Mouse (Mus musculus) forebrain, embryonic 12.5 days (tissue): ENCODE measurements around the gene Mroh2a. TPM values are rescaled to one million over a fixed set of nuclear protein-coding genes. Genes with fewer than 3 reads are reported as not detected.

Experiments used
- ATAC-seq: fragments of 200-750 bp; cut with Nextera tagmentation; 2 replicates; pipeline ENCODE4 v1.8.0; 2017; ENCODE audit warnings: moderate TSS enrichment; ENCODE audit not compliant: low FRiP score
- H3K27ac ChIP-seq: fragments of 300-500 bp; sonication (generic); 2 replicates; pipeline ENCODE4 v1.5.1; 2016; ENCODE audit warnings: mild to moderate bottlenecking
- H3K27me3 ChIP-seq: fragments of 300-500 bp; sonication (generic); 2 replicates; pipeline ENCODE4 v1.6.1; 2016; ENCODE audit warnings: mild to moderate bottlenecking
- H3K36me3 ChIP-seq: fragments of 300-500 bp; sonication (generic); replicated peaks from 2 replicates; pipeline ENCODE4 v1.6.1; 2016; ENCODE audit warnings: mild to moderate bottlenecking
- H3K4me1 ChIP-seq: fragments of 300-500 bp; sonication (generic); 2 replicates; pipeline ENCODE4 v1.6.1; 2016
- H3K4me2 ChIP-seq: fragments of 300-500 bp; sonication (generic); 2 replicates; pipeline ENCODE4 v1.6.1; 2016; ENCODE audit warnings: mild to moderate bottlenecking, moderate library complexity
- H3K4me3 ChIP-seq: fragments of 300-500 bp; sonication (generic); replicated peaks from 2 replicates; pipeline ENCODE4 v1.5.1; 2016; ENCODE audit warnings: mild to moderate bottlenecking
- H3K9ac ChIP-seq: fragments of 300-500 bp; sonication (generic); 2 replicates; pipeline ENCODE4 v1.6.1; 2016; ENCODE audit warnings: mild to moderate bottlenecking
- H3K9me3 ChIP-seq: fragments of 300-500 bp; sonication (generic); 2 replicates; pipeline ENCODE4 v1.6.1; 2016
- WGBS: fragments of 180-500 bp; shearing (Covaris S2); methylation state at CpG from one replicate; pipeline ENCODE4 v1.1.7; 2016; 5-methylcytosine and 5-hydroxymethylcytosine counted together
- polyA plus RNA-seq: library from polyadenylated mRNA; unstranded; fragments of >200 nt; fragmentation: Nextera tagmentation; extraction: Ambion mirVana; gene quantifications from 2 replicates; pipeline ENCODE4 v1.2.1, GENCODE M21; 2016

Mroh2a gene
- polyA plus RNA-seq, 1 experiment from 2014 or later: 1.4 TPM

DNA sequence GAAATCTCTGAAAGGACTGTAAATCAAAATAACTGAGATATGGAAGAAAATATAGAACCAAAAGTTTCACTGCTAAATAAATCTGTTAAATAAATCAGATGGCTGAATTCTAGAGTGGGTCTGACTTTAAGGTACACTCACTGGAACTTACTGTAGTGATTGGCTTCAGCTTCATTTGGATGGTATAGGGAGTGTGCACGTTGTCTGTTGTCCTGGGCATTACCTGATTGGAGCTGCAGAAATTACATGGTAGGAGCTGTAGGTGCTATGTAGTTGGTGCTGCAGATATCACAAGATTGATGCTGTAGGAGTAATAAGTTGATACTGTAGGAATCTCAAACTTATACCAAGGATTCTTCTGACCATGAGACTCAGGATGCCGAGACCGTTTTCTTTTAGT is 83.6 kb downstream of the Mroh2a start:
- H3K27ac ChIP-seq: no peak overlapping the region
- H3K27me3 ChIP-seq: no peaks in the 10 kb centered on the region
- no peaks in the 10 kb centered on the region for H3K4me1 ChIP-seq
- H3K4me3 ChIP-seq: no peak overlapping the region
- no peak overlapping the region for H3K9ac ChIP-seq
- H3K36me3 ChIP-seq: no peaks in the 10 kb centered on the region
- H3K4me2 ChIP-seq: no peak overlapping the region
- peaks cover 52% of the 10 kb centered on the region for H3K9me3 ChIP-seq
- 71% methylated on average over 3 of the region's 3 CpGs for WGBS
- peak; percentile 37; the same call in 1 of the 2 replicates for ATAC-seq

Other genes with a start within 250 kb of the Mroh2a start
- 39.8 and 40.1 TPM in 2 replicates for gene Usp40, start 218.4 kb upstream of the Mroh2a start, polyA plus RNA-seq
- gene Ugt1a10, start 171.6 kb upstream of the Mroh2a start, polyA plus RNA-seq: not detected in 2 replicates
- gene Ugt1a9, start 156.2 kb upstream of the Mroh2a start, polyA plus RNA-seq: not detected in 2 replicates
- gene Ugt1a8, start 139.2 kb upstream of the Mroh2a start, polyA plus RNA-seq: not detected in 2 replicates
- 0.55 and 0.70 TPM in 2 replicates for gene Ugt1a7c, start 131.9 kb upstream of the Mroh2a start, polyA plus RNA-seq
- gene Ugt1a6b, start 123.7 kb upstream of the Mroh2a start, polyA plus RNA-seq: 0.19 TPM in 1 of 2 replicates, not detected in the other
- 0.44 and 0.93 TPM in 2 replicates for gene Ugt1a6a, start 92.2 kb upstream of the Mroh2a start, polyA plus RNA-seq
- not detected in 2 replicates for gene Ugt1a5, start 61.0 kb upstream of the Mroh2a start, polyA plus RNA-seq
- gene Ugt1a2, start 26.4 kb upstream of the Mroh2a start, polyA plus RNA-seq: not detected in 2 replicates
- gene Dnajb3, start 21.2 kb upstream of the Mroh2a start, polyA plus RNA-seq: 12.6 and 14.4 TPM in 2 replicates
- gene Ugt1a1, start 15.0 kb upstream of the Mroh2a start, polyA plus RNA-seq: not detected in 2 replicates
- 209 and 210 TPM in 2 replicates for gene Hjurp, start 50.6 kb downstream of the Mroh2a start, polyA plus RNA-seq
- not detected in 2 replicates for gene Trpm8, start 50.7 kb downstream of the Mroh2a start, polyA plus RNA-seq
- not detected in 2 replicates for gene Spp2, start 180.0 kb downstream of the Mroh2a start, polyA plus RNA-seq